Mouse (Mus musculus): ENCODE measurements around the gene Fam229a.

Fam229a gene

DNA sequence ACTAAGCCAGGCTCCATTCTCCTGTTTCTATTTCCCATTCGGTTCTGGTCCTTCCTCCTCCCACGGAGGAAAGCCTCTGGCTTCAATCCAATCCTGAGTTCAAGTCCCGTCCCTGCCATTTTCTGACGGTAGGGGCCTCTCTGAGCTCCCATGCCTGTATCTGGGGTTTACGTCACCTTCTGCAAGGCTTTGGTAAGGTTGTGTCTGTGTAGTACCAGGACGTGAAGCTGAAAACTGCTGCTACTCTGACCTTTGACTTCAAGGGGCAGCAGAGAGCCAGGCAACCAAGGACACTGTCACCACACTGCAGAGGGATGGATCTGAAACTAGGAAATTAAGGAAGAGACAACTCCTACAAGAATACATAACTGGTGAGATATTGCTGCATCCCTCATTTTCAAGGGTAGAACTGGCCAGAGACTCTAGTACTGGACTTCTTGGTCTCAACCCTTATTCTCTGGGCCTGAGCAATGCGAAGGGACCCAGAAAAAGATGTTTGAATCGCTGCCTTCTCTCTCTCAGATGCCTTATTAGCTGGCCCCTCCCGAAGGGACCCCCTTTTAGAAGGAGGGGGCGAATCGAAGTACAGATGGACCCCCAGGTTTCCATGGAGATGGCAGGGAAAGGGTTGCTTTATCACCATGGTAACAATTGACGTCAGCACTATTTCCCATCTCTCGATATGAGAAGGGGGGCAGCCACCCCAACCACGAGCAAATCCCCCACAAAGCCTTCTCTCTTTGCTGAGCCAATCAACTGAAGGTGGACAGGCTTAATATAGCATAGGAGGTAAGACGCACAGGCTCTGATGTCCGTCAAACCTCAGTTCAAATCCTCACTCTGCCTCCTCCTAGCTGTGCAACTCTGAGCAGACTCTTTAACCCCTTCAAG lies 4.9 kb downstream of the Fam229a start:
- DNase-seq (ENCODE audit: low spot score): no peak

DNA sequence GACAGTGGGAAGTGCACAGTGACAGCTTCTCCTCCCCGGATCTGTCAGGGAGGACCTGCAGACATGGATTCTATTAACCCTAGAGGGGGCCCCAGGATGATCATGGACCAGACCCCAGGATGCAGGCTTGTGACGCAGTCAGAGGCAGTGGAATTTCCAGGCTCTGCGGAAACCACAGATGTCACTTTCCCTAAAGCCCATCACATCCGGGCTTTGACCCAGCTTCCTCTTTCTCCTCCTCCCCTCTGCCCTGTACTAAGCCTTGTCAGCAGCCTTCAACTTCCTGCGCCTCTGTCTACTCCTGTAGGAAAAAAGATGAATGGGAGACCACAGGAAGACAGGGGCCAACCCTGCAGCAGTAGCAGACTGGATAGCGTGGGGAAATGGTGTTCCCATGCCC lies 5.6 kb downstream of the Fam229a start:
- DNase-seq (ENCODE audit: low spot score): no peak

DNA sequence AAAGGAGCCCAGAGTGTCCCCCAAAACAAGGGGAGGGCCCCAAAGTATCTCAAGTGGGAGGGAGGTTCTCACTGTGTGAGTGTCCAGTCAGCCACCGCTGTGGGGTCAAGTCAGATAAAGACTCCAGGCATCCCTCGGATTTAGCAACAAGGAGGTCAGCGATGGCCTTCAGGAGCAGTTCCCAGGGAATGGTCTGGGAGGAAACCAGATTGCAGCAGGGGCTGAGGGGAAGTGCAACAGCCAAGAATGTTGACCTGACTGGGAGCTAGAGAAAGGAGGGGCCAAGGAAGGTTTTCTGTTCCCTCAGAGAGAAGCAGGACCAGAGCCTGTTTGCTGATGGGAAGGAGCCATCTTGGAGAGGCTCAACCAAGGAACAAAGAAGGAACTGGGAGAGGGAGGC lies 8.0 kb downstream of the Fam229a start:
- no peak for DNase-seq (ENCODE audit: low spot score)

DNA sequence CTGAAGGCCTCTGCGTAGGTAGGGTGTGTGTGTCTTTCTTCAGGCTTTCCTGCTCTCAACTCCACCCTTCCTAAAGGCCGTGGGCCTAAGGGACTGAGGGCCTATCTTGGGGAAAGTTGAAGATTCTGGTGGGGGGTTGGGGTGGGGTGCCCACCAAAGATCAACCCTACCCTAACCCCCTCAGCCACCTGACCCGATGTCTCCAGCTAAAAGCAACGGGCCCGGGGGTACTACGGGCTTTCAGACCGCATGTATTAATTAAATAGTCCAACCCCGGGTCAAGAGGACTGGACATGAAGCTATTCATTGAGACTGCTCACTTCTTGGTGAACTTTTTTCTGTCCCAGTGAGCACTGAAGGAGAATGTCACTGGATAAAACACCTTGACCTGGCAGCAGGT lies 9.0 kb downstream of the Fam229a start:
- DNase-seq (ENCODE audit: low spot score): no peak

DNA sequence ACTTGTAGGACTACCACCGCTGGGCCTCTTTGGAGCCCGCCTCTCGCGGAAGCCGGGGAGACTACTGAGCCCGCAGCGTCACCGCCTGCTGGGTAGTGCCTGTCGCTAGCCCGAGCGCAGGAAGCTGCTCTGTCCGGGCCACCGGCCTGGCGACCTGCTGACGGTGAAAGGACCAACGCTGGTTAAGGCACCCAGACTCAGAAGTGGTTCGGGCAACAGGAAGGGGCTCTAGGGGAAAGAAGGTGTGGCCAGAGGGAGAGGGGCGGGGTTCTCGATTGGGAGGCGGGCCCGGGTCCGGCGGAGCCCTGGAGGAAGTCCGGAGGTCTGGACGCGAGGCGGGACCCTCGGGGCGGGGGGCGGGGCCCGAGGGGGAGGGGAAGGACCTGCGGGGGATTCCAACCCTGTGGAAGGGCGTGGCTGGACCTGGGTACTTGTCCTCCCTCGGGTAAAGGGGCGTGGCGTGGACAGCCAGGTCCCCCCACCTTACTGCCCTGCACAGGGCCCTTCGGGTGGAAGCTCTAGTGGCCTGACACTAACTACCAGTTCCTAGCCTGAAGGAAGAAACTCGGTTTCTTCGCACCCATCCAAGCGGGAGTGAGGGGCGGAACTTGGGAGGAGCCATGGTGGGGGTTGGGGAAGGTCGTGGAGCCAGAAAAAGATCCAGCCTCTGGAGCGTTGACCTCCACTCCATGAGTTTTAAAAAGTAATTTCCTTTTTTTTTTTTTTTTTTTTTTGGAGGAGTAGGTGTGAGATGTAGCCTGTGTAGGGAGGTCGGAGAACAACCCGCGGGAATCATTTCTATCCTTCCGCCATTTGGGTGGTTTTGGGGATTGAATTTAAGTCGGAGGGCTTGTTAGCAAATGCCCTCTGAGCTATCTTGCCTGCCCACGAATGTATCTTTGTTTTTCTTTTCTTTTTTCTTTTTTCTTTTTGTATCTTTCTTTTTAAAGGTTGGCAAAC lies 9.9 kb downstream of the Fam229a start:
- DNase-seq (ENCODE audit: low spot score): peak; percentile 59

DNA sequence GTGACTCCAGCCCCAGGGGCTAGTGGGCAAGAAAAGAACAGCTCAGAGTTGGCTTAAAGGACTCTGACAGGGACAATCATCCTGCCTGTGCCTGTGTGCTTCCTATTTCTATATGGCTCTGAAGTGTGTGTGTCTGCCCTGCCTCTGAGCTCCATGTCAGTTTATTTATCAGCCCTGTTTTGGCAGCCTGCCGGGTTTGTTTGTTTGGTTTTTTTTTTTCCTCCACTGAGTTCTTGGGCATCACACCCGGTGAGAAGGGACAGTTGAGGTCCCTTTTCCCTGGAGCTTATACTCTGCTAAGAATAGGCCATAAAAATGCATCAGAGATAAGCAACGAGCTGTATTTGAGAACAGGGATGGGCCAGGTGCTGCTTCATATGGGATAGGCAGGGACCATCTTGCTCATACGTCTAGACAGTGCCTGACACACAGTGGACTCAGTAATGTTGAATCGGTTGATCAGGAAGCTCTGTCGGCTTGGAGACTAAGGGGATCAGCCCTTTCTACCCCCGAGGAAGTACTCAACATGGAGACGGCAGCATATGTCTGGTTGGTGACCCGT lies 11.4 kb downstream of the Fam229a start:
- DNase-seq (ENCODE audit: low spot score): no peak

DNA sequence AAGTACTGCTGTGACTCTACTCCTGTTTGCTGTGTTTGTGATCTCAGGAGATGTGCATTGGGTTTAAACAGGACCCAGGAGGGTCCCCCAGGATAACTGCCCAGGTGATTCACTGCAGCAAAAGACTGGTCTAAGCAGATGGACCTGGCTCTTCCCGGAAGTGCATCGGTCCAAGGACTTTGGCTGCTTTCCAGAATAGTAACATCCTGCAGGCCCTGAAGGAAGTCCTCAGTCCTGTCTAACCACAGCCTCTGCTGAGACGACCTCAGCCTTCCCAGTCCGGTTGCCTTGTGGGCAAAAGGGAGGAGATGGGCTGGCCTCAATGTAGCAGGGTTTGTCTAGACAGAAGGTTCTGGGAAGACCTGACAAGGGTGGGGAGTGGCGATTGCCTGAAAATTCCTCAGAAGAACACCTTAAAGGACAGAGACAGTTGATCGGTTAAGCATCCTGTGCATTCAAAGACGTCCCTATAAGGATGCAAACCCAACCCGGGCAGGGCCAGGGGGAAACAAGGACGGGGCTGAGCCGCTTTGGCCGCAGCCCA lies 12.0 kb downstream of the Fam229a start:
- DNase-seq (ENCODE audit: low spot score): no peak

DNA sequence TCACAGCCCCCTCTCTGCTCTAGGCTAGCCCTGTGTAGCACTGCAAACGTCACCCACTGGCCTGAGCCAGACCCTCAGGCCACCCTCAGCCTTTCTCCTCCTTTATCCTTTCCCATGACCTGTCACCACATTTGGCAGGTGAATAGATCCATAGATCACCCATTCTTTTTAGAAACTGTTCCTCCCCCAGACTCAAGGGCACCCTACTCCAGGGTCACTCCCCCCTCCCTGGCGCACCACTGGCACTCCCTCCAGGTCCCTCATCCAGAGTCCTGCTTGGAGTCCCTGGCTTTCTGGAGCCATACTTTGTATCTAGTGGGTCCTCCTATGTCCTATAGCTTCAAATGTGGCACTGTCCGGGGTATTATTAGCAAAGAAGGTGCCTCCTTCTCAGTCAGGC lies 14.5 kb downstream of the Fam229a start:
- no peak for DNase-seq (ENCODE audit: low spot score)

DNA sequence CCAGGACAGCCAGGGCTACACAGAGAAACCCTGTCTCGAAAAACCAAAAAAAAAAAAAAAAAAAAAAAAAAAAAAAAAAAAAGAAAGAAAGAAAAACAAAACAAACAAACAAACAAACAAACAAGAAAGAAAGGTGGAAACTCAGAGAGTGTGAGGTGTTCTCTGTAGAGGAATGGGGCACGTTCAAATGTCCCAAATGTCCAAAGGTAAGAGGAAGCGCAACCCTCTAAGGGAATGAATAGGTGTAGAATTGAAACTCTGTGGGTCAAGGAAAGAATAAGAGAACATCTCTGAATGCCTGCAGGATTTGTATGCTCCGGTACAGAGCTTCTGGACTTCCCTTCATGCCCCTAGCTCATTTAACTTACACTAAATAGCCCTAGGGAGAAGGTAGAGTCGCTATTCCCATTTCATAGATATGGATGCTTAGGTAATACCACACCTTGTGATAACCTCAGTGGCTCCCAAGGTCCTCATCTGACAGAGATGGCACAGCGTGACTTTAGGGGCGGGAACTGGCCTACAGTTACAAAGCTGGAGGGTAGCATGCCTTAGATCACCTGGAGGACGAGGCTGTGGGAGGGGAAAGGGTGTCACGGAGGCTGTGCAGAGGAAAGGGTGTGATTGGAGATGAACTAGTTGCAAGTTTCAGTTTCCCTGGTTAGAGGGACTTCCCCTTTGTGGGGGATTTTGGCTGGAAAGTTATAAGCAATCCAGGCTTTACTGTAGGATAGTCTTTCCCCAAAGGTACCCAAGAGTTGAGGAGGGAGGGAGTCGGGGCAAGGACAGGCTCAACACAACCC lies 16.6 kb downstream of the Fam229a start:
- DNase-seq (ENCODE audit: low spot score): no peak

DNA sequence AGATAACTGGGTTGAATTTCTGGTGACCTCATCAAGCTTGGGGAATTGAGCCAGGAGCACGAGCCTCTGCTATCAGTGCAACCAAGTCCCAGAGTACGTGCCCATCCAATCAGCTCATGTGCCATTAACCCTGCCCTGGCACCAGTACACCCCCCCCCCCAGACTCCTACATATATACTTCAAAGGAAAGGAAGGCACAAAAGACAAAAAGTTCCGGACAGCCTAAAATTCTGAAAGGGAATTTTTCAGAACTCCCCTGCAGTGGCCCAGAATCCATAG lies 17.2 kb downstream of the Fam229a start:
- DNase-seq (ENCODE audit: low spot score): no peak

DNA sequence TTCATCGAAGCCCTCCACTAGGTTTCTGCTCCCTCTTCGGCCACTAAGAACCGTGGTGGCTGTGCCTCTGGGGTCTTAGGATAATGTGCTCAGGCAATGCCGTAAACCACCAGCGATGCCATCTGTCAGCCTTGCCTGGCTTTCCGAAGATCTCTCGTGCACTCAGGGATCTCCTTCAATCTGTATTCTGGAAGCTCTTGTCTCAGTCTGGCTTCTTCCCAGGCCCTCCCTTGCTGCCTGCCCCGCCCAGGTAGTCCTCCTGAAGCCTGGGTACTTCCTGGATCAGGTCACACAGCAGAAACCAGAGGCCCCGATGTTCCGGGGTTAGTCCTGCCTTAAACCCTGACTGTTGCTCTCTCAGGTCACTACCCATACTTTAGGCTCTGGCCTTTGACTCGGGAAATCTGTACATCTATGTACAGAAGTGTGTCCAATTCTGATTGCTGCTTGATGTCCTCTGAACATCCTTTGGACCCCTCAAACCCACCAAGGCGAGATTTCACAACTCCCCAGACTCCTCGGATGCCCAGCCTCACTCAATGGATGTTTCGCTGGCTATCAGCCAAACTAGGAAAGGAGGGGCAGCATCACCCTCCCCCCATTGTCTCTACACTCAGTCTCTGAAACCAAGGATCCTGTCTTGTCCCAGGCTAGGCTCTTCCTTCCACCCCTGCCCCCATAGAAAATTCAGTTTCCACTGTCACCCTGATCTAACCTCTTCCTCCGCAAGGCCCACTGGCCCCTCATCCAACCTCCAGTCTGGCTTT lies 18.0 kb downstream of the Fam229a start:
- no peak for DNase-seq (ENCODE audit: low spot score)

DNA sequence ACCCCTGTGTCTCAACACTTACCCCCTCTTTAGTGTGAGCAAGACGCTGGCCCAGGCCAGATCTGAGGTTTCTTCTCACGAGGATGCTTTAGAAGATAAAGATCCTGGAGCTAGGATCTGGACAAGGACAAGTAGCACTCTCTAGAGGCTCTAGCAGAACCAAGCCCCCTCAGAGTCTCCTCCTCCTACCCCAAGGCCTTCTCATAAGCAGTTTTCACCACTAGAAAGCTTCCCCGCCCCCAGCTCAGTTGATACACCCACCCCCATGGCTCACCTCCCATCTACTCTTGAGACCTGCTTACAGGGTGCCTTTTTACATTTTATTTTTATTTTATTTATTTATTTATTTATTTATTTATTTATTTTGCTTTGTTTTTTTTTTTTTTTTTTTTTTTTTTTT lies 18.7 kb downstream of the Fam229a start:
- DNase-seq (ENCODE audit: low spot score): no peak

DNA sequence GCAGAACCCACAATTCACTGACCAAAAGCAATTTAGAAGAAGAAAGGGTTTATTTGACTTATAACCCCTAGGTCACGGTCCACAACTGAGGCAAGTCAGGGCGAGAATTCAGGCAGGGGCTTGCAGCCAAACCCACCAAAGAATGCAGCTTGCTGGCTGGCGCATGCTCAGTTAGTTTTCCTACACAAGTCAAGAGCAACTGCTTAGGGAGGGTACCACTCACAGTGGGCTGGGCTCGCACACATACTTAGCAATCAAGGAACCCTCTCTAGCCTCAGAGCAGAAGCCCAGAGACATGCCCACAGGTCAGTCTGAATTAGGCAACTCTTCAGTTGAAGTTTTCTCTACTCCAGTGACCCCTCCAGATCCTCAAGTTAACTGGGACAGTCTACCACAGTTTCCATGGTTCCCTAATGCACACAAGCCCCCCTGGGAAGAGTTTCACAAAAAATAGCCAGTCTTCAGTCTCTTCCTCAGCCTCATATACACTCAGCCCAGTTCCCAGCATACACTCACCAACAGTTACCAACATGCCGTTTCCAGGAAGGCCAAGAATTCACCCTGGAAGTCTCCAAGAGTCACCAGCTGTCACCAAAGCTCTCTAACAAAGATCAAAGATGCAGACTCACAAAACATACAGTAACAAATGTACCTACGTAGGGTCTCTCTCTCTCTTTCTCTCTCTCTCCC lies 19.9 kb downstream of the Fam229a start:
- no peak for DNase-seq (ENCODE audit: low spot score)

DNA sequence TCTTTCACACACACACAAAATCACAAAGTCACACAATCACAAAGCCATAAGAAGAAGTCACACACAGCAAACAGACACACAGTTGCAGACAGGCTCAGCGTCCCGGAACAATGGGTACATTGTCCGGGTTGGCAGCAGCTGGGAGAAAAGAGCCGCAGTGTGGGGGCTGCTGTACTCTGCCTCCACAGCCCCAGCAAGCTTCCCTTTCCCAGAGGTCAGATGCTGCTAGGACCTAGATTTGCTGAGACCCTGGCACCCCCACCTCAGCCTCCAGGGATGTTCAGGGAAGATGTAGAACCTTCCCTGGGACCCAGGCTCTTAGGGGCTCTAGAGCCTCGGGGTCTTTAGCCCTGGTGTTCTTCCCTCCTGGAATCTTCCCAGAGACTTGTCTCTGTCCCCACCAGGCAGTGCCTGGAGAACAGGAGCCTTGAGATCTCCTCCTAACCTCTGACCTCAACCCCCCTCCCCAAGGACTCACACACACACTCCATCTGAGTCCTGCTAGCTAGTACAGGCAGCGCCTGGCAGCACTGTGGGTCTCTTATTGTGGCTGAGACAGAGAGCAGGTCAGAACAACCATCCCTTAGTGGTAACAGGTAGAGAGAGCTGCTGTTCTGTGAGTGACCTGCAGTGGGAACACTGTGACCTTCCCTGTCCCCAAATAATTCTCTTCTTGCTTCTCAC lies 20.6 kb downstream of the Fam229a start:
- no peak for DNase-seq (ENCODE audit: low spot score)

DNA sequence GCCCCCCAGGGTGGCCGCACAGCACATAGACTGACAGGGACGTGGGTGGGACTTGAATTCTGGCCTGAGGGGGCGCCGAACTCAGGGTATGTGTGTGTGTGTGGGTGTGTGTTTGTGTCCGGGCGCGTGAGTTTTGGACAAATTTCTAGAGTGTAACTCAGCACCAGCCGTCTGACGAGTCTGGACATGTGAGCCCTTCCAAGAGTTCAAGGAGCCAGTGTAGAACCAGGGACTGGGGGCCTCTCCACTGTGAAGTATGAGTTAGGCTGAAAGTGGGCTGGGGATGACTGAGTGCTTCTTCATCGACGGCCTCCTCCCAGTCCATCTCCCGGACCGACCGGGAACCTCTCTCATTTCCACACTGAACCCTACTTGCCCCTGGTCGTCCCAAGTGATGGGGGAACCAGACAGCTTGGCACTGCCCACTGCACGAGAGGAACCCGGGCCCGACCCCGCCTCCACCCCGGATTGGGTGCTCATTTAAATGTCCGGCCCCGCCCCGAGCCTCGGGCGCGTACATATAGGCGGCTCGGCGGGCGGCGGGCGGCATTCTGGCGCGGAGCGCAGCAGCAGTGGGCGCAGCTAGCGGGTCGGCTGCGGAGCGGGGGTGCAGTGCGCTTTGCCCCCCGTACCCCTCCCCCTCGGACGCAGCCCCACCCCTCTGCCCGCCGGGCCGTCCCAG lies 22.2 kb downstream of the Fam229a start, which contains the start of gene Marcksl1:
TSS of gene Marcksl1 (plus strand) at position 496 of the 682 bp plus-strand sequence.
- DNase-seq (ENCODE audit: low spot score): peak; percentile 78

DNA sequence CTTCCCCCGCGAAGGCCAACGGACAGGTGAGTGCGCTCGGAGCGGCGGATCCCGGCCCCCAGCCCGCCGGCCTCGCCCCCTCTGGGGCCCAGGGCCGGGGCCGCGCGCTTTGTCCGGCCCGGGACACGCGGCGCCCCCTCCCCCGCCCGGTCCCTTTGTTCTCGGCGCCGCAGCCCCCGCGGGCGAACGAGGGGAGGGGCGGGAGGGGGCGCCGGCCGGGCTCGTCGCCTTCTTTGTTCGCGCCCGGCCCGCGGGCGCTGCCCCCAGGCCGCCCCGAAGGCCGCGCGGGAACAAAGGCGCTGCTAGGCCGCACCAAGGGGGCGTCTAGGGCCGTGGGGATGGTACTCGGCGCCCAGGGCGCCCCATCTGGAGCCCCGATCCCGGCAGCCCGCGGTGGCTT lies 22.9 kb downstream of the Fam229a start:
- no peak for DNase-seq (ENCODE audit: low spot score)

DNA sequence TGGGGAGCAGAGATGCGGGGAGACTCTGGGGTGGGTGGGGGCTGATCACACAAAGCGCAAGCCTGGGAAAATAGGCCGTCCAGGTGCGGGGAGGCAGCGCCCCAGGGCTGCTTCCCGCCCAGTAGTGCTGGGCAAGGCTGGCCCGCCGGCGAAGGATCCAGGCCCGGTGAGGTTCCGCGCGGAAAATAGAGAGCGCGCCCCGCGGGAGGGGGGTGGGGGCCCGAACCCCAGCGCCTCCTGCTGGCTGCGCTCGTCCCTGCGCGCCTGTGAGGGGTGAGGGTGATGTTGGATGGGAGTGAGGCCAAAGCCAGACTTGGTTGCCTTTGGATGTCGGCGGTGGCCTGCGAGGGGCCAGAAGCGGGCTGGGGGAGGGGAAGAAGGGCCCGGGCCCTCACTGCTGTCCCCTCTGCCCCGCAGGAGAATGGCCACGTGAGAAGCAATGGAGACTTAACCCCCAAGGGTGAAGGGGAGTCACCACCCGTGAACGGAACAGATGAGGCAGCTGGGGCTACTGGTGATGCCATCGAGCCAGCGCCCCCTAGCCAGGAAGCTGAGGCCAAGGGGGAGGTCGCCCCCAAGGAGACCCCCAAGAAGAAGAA lies 23.4 kb downstream of the Fam229a start:
- DNase-seq (ENCODE audit: low spot score): peak; percentile 56

DNA sequence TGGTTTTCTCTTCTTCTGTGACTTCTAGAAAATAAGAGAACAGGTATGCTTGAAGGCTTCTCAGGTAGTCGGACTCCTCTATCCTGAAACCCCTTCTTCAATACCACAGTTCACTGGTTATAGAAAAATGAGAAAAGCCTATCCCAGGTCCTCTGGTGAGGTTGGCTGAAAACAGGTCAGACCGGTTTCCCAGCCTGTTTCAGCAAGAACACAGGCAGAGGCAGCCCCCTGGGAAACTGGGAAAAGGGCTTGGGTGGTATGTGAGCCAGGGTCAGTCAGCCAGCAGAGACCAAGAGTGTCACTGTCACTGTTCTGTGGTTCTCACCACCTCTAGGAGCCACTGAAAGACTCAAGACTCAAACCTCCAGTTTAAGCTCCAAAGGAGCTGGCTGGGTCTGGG lies 25.9 kb downstream of the Fam229a start:
- no peak for DNase-seq (ENCODE audit: low spot score)

DNA sequence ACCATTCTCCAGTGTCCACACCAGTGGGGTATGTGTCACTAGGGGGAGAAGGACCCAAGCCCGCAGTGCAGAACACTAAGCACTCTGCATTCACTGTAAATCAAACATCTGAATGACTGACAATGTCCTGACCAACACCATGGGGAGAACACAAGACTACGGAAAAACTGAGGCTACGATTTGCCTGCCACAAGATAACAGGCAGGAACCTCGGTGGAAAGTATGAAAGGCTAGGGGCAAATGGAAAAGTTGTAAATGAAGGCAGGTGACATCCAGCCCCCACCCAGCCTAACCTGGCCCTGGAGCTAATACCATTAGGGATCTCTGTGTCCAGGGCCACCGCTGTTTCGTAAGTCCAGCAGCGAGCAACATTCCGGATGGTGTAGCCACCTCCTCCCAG lies 27.5 kb downstream of the Fam229a start:
- DNase-seq (ENCODE audit: low spot score): no peak
